20 mouse cellular contexts compared by ENCODE assay signal in genomic region chr1:51688224-51688545, GRCm38 (mm10).
DNase-seq lines count a peak whose midpoint lies in the region; ATAC-seq and TF ChIP-seq lines count a peak whose summit lies in the region.
"Had no signal": no experiment of that assay in that cellular context is flagged by ENCODE, and none has a peak within 500 bp of the region (broad histone marks: within the 10 kb centered on the region; RNA-seq: fewer than 3 reads in every experiment).

No protein-coding gene starts in this region.

- H3K27me3 ChIP-seq in embryonic facial prominence, embryonic 13.5 days: no peaks in the 10 kb centered on the region
- 0 out of 2 replicates have a peak, but pooled peaks cover 6% of the 10 kb centered on the region for H3K27me3 ChIP-seq in embryonic facial prominence, embryonic 10.5 days (replicated peaks; ENCODE audit: low read depth, poor library complexity, severe bottlenecking)
- H3K27me3 ChIP-seq in neural tube, embryonic 13.5 days: no peaks in the 10 kb centered on the region
- H3K27me3 ChIP-seq in midbrain, embryonic 14.5 days (ENCODE audit: control insufficient read depth, insufficient read depth, low read length): no peaks in the 10 kb centered on the region
- H3K27me3 ChIP-seq in stomach, postnatal 0 days (ENCODE audit: control insufficient read depth, insufficient read depth, low read length): no peaks in the 10 kb centered on the region
- H3K27me3 ChIP-seq: embryonic facial prominence, embryonic 15.5 days; heart, embryonic 12.5 days; limb, embryonic 15.5 days; liver, embryonic 15.5 days had no signal

- no peak for TF ChIP-seq CTCF in stomach, postnatal 0 days (IDR thresholded peaks at IDR 0.05; ENCODE audit: low read depth)

- no peak for TF ChIP-seq EP300 in stomach, postnatal 0 days (optimal IDR thresholded peaks at IDR 0.05)

- H3K9ac ChIP-seq in embryonic facial prominence, embryonic 13.5 days: no peak overlapping the region
- H3K9ac ChIP-seq in neural tube, embryonic 13.5 days: no peak overlapping the region
- H3K9ac ChIP-seq in midbrain, embryonic 14.5 days (replicated peaks; ENCODE audit: low read length): 0 out of 2 replicates have a peak overlapping the region, but pooled peaks have one; percentile 7
- no peak overlapping the region for H3K9ac ChIP-seq in stomach, postnatal 0 days (ENCODE audit: low read length)
- H3K9ac ChIP-seq: embryonic facial prominence, embryonic 15.5 days; heart, embryonic 12.5 days; limb, embryonic 15.5 days; liver, embryonic 15.5 days had no signal

- DNase-seq in embryonic facial prominence, embryonic 10.5 days (ENCODE audit: low spot score): no peak
- DNase-seq in neural tube, embryonic 10.5 days (ENCODE audit: extremely low spot score, low spot score): no peak
- DNase-seq in midbrain, embryonic 14.5 days: no peak
- DNase-seq in cerebellum, postnatal 36 days: no peak
- DNase-seq in embryo, embryonic 10 days (ENCODE audit: low spot score): no peak
- DNase-seq in stomach, postnatal 0 days (ENCODE audit: low spot score): no peak
- DNase-seq: adrenal gland, adult 2 months; cerebellum, adult 8-10 months; gastrocnemius, adult 2 months; heart, postnatal 14 days; kidney, adult 2 months; kidney, postnatal 10 days; right cerebral cortex, postnatal 4 days had no signal

- H3K27ac ChIP-seq in embryonic facial prominence, embryonic 13.5 days: no peak overlapping the region
- no peak overlapping the region for H3K27ac ChIP-seq in embryonic facial prominence, embryonic 10.5 days (replicated peaks)
- H3K27ac ChIP-seq in neural tube, embryonic 13.5 days (replicated peaks): peak overlapping the region; percentile 4; the same call in 1 of the 2 replicates
- peak overlapping the region; percentile 72 for H3K27ac ChIP-seq in midbrain, embryonic 14.5 days (replicated peaks; ENCODE audit: low read depth, low read length)
- H3K27ac ChIP-seq in stomach, postnatal 0 days (replicated peaks): no peak overlapping the region
- H3K27ac ChIP-seq: embryonic facial prominence, embryonic 15.5 days; gastrocnemius, adult 2 months; limb, embryonic 15.5 days; liver, embryonic 15.5 days had no signal

- H3K9me3 ChIP-seq in embryonic facial prominence, embryonic 13.5 days: no peaks in the 10 kb centered on the region
- no peaks in the 10 kb centered on the region for H3K9me3 ChIP-seq in embryonic facial prominence, embryonic 10.5 days
- H3K9me3 ChIP-seq in neural tube, embryonic 13.5 days: no peaks in the 10 kb centered on the region
- no peaks in the 10 kb centered on the region for H3K9me3 ChIP-seq in midbrain, embryonic 14.5 days (ENCODE audit: control insufficient read depth, low read length)
- no peaks in the 10 kb centered on the region for H3K9me3 ChIP-seq in stomach, postnatal 0 days (ENCODE audit: control insufficient read depth, low read length)
- H3K9me3 ChIP-seq: embryonic facial prominence, embryonic 15.5 days; limb, embryonic 15.5 days; liver, embryonic 15.5 days had no signal

- no peak overlapping the region for H3K4me3 ChIP-seq in embryonic facial prominence, embryonic 13.5 days
- H3K4me3 ChIP-seq in embryonic facial prominence, embryonic 10.5 days: no peak overlapping the region
- no peak overlapping the region for H3K4me3 ChIP-seq in neural tube, embryonic 13.5 days
- H3K4me3 ChIP-seq in midbrain, embryonic 14.5 days (replicated peaks; ENCODE audit: low read depth, low read length): no peak overlapping the region
- H3K4me3 ChIP-seq in stomach, postnatal 0 days (ENCODE audit: low read depth, low read length): no peak overlapping the region
- H3K4me3 ChIP-seq: embryonic facial prominence, embryonic 15.5 days; gastrocnemius, adult 2 months; heart, embryonic 12.5 days; limb, embryonic 15.5 days; liver, embryonic 15.5 days had no signal

- no peaks in the 10 kb centered on the region for H3K36me3 ChIP-seq in embryonic facial prominence, embryonic 13.5 days
- no peaks in the 10 kb centered on the region for H3K36me3 ChIP-seq in embryonic facial prominence, embryonic 10.5 days (replicated peaks)
- no peaks in the 10 kb centered on the region for H3K36me3 ChIP-seq in neural tube, embryonic 13.5 days
- no peaks in the 10 kb centered on the region for H3K36me3 ChIP-seq in midbrain, embryonic 14.5 days (ENCODE audit: control insufficient read depth, insufficient read depth, low read length)
- no peaks in the 10 kb centered on the region for H3K36me3 ChIP-seq in stomach, postnatal 0 days (ENCODE audit: control insufficient read depth, insufficient read depth, low read length)
- H3K36me3 ChIP-seq: embryonic facial prominence, embryonic 15.5 days; heart, embryonic 12.5 days; limb, embryonic 15.5 days; liver, embryonic 15.5 days had no signal

- no peak for ATAC-seq in embryonic facial prominence, embryonic 13.5 days (ENCODE audit: insufficient number of reproducible peaks, insufficient read depth, low FRiP score, low TSS enrichment, low read depth)
- ATAC-seq in neural tube, embryonic 13.5 days (ENCODE audit: low read depth): peak; percentile 36; the same call in 1 of the 2 replicates
- ATAC-seq in midbrain, embryonic 14.5 days (ENCODE audit: low FRiP score, low TSS enrichment): peak; percentile 53; the same call in 1 of the 2 replicates
- no peak for ATAC-seq in stomach, postnatal 0 days (ENCODE audit: low FRiP score, low TSS enrichment)
- ATAC-seq: inflammation-experienced regulatory T-cells, adult 6 months had no signal

- H3K4me1 ChIP-seq in embryonic facial prominence, embryonic 13.5 days: no peaks in the 10 kb centered on the region
- peaks cover 9% of the 10 kb centered on the region for H3K4me1 ChIP-seq in embryonic facial prominence, embryonic 10.5 days
- H3K4me1 ChIP-seq in neural tube, embryonic 13.5 days (replicated peaks): peaks cover 11% of the 10 kb centered on the region; the same call in 1 of the 2 replicates
- peaks cover 16% of the 10 kb centered on the region; the same call in 1 of the 2 replicates for H3K4me1 ChIP-seq in midbrain, embryonic 14.5 days (ENCODE audit: control insufficient read depth, insufficient read depth, low read length)
- no peaks in the 10 kb centered on the region for H3K4me1 ChIP-seq in stomach, postnatal 0 days (replicated peaks; ENCODE audit: control insufficient read depth, insufficient read depth)
- H3K4me1 ChIP-seq: embryonic facial prominence, embryonic 15.5 days; liver, embryonic 15.5 days had no signal

- WGBS in embryonic facial prominence, embryonic 13.5 days: 49% methylated on average over 1 of the region's 1 CpGs
- 46% methylated on average over 1 of the region's 1 CpGs for whole genome bisulfite sequencing in embryonic facial prominence, embryonic 10.5 days
- WGBS in neural tube, embryonic 13.5 days: 23% methylated on average over 1 of the region's 1 CpGs
- 5% methylated on average over 1 of the region's 1 CpGs for WGBS in midbrain, embryonic 14.5 days
- 50% methylated on average over 1 of the region's 1 CpGs for WGBS in stomach, postnatal 0 days

- 0 out of 2 replicates have a peak overlapping the region, but pooled peaks have one; percentile 11 for H3K4me2 ChIP-seq in embryonic facial prominence, embryonic 13.5 days
- no peak overlapping the region for H3K4me2 ChIP-seq in neural tube, embryonic 13.5 days
- peak overlapping the region; percentile 16; the same call in 1 of the 2 replicates for H3K4me2 ChIP-seq in midbrain, embryonic 14.5 days (ENCODE audit: low read length)
- H3K4me2 ChIP-seq in stomach, postnatal 0 days (replicated peaks; ENCODE audit: low read depth): no peak overlapping the region
- H3K4me2 ChIP-seq: embryonic facial prominence, embryonic 15.5 days; heart, embryonic 12.5 days; limb, embryonic 15.5 days; liver, embryonic 15.5 days had no signal

Comparison
In these comparisons a context has a peak if more than half of its experiments do, and no peak if none do; other contexts are left out.
1. ATAC-seq: peak in neural tube, embryonic 13.5 days (single experiment) and midbrain, embryonic 14.5 days (single experiment); none in embryonic facial prominence, embryonic 13.5 days (single experiment) and stomach, postnatal 0 days (single experiment).
2. H3K27ac ChIP-seq: peak in neural tube, embryonic 13.5 days (single experiment) and midbrain, embryonic 14.5 days (single experiment); none in embryonic facial prominence, embryonic 13.5 days (single experiment), embryonic facial prominence, embryonic 10.5 days (single experiment) and stomach, postnatal 0 days (single experiment).
3. H3K4me2 ChIP-seq: peak in embryonic facial prominence, embryonic 13.5 days (single experiment) and midbrain, embryonic 14.5 days (single experiment); none in neural tube, embryonic 13.5 days (single experiment) and stomach, postnatal 0 days (single experiment).